Mouse (Mus musculus) C2C12 (cell line): Measurements from ENCODE around the gene Dcakd.

Experiments used
- CEBPB ChIP-seq: IDR thresholded peaks from one replicate; pipeline ENCODE4 v1.6.1; 2011; ENCODE audit warnings: low read depth, mild to moderate bottlenecking, control low read depth, moderate library complexity
- CTCF ChIP-seq: IDR thresholded peaks from one replicate; pipeline ENCODE4 v1.5.1; 2011; ENCODE audit not compliant: control insufficient read depth, insufficient read depth, insufficient read length
- MAX ChIP-seq: IDR thresholded peaks from one replicate; pipeline ENCODE4 v1.6.1; 2011; ENCODE audit warnings: mild to moderate bottlenecking, control low read depth
- MYOD1 ChIP-seq: IDR thresholded peaks from one replicate; pipeline ENCODE4 v1.6.1; 2011; ENCODE audit warnings: low read depth; ENCODE audit not compliant: control insufficient read depth, insufficient read length
- MYOG ChIP-seq: IDR thresholded peaks from one replicate; pipeline ENCODE4 v1.6.1; 2011; ENCODE audit not compliant: control insufficient read depth, insufficient read length; ENCODE audit errors: extremely low read depth
- USF1 ChIP-seq: IDR thresholded peaks from one replicate; pipeline ENCODE4 v1.6.1; 2011; ENCODE audit warnings: low read depth, mild to moderate bottlenecking, control low read depth, moderate library complexity

DNA sequence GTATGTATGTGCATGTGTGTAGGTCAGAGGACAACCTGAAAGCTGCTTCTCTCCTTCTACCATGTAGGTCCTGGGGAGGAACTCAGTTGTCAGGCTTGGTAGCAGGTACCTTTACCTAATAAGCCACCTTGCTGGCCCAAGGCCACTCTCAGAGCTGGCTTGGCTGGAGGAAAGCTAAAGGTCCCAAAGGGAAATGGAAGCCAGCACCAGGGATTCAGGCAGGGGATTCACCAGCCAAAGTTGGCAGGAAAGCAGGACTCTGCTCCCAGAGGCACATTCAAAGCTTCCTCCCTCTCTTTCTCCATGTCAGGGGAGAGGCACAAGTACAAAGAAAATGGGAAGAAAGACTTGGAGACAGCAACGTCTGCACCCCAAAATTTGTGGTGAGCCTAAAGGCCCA lies 23.3 kb downstream of the Dcakd start:
- TF ChIP-seq CTCF (no peak), MYOD1 (no peak), USF1 (no peak), MAX (no peak), CEBPB (no peak), MYOG (no peak)
